Mouse (Mus musculus): ENCODE results near the gene Tmem170b. TPM values are rescaled to one million over a fixed set of nuclear protein-coding genes. Genes with fewer than 3 reads are reported as not detected.

Gene Tmem170b
- total RNA-seq (2021): 10 to 100 TPM; 88.5 to 95.5 TPM
- long read RNA-seq, full-length matches to known transcripts: 5 of 9 reads
- long read RNA-seq, partial matches to known transcripts: 0 of 9 reads
- long read RNA-seq, other reads (novel, unspliced or antisense): 4 of 9 reads

- peak; percentile 93 to 96 for DNase-seq (ENCODE audit: low spot score in 2 of 2)
These were observed at the start of gene Tmem170b for GRCm38 (mm10) chr13:41605099-41606010. TSS of gene Tmem170b (plus strand) at chr13:41605907.

- DNase-seq (ENCODE audit: low spot score in 2 of 2): no peak
These were observed 44.7 kb upstream of the Tmem170b start for GRCm38 (mm10) chr13:41561024-41561423.

GRCm38 (mm10) chr13:41568421-41568820 is 37.3 kb upstream of the Tmem170b start:
- no peak for DNase-seq (ENCODE audit: low spot score in 2 of 2)

GRCm38 (mm10) chr13:41568926-41569325 is 36.8 kb upstream of the Tmem170b start:
- DNase-seq (ENCODE audit: low spot score in 2 of 2): no peak

GRCm38 (mm10) chr13:41569776-41570175 is 35.9 kb upstream of the Tmem170b start:
- DNase-seq (ENCODE audit: low spot score in 2 of 2): no peak

- DNase-seq (ENCODE audit: low spot score in 2 of 2): peak; percentile 85 to 89
These were observed 34.0 kb upstream of the Tmem170b start for GRCm38 (mm10) chr13:41571368-41572350.

GRCm38 (mm10) chr13:41572351-41572735 is 33.4 kb upstream of the Tmem170b start:
- DNase-seq (ENCODE audit: low spot score in 2 of 2): no peak

GRCm38 (mm10) chr13:41573126-41573846 is 32.4 kb upstream of the Tmem170b start:
- no peak for DNase-seq (ENCODE audit: low spot score in 2 of 2)

GRCm38 (mm10) chr13:41581058-41581457 is 24.6 kb upstream of the Tmem170b start:
- no peak for DNase-seq (ENCODE audit: low spot score in 2 of 2)

GRCm38 (mm10) chr13:41583666-41584357 is 21.9 kb upstream of the Tmem170b start:
- no peak for DNase-seq (ENCODE audit: low spot score in 2 of 2)

GRCm38 (mm10) chr13:41584358-41584680 is 21.4 kb upstream of the Tmem170b start:
- DNase-seq (ENCODE audit: low spot score in 2 of 2): no peak

GRCm38 (mm10) chr13:41584896-41585295 is 20.8 kb upstream of the Tmem170b start:
- no peak for DNase-seq (ENCODE audit: low spot score in 2 of 2)

GRCm38 (mm10) chr13:41596678-41597077 is 9.0 kb upstream of the Tmem170b start:
- DNase-seq (ENCODE audit: low spot score in 2 of 2): no peak

- no peak for DNase-seq (ENCODE audit: low spot score in 2 of 2)
These were observed 5.7 kb upstream of the Tmem170b start for GRCm38 (mm10) chr13:41599977-41600376.

GRCm38 (mm10) chr13:41601056-41601455 is 4.7 kb upstream of the Tmem170b start:
- DNase-seq (ENCODE audit: low spot score in 2 of 2): no peak

- no peak for DNase-seq (ENCODE audit: low spot score in 2 of 2)
These were observed 1.7 kb upstream of the Tmem170b start for GRCm38 (mm10) chr13:41603921-41604466.

GRCm38 (mm10) chr13:41606081-41607000 is 634 bp downstream of the Tmem170b start:
- DNase-seq (ENCODE audit: low spot score in 2 of 2): peak; percentile 67 to 74

- DNase-seq (ENCODE audit: low spot score in 2 of 2): no peak
These were observed 1.9 kb downstream of the Tmem170b start for GRCm38 (mm10) chr13:41607589-41607988.

GRCm38 (mm10) chr13:41608559-41608958 is 2.9 kb downstream of the Tmem170b start:
- no peak for DNase-seq (ENCODE audit: low spot score in 2 of 2)
